In genomic region chr8:12905122-12905521, GRCm38 (mm10) we compare ENCODE assay signal across 15 mouse cellular contexts. TPM values are rescaled to one million over a fixed set of nuclear protein-coding genes. Genes with fewer than 3 reads are reported as not detected.
DNase-seq lines count a peak whose midpoint lies in the region; ATAC-seq and TF ChIP-seq lines count a peak whose summit lies in the region.
"Had no signal": no experiment of that assay in that cellular context is flagged by ENCODE, and none has a peak within 500 bp of the region (broad histone marks: within the 10 kb centered on the region; RNA-seq: fewer than 3 reads in every experiment).

No protein-coding gene starts in this region.

- ATAC-seq in heart, embryonic 15.5 days (replicated peaks; ENCODE audit: insufficient number of reproducible peaks, insufficient read depth, low FRiP score, low read depth): peak; percentile 18; the same call in 1 of the 2 replicates
- no peak for ATAC-seq in heart, embryonic 11.5 days (replicated peaks; ENCODE audit: insufficient number of reproducible peaks, low FRiP score, low TSS enrichment)
- no peak for ATAC-seq in kidney, embryonic 16.5 days (ENCODE audit: low FRiP score, low TSS enrichment)
- no peak for ATAC-seq in megakaryocyte, adult 5-6 weeks (ENCODE audit: poor library complexity, severe bottlenecking)
- ATAC-seq in stomach, postnatal 0 days (ENCODE audit: low FRiP score, low TSS enrichment): no peak
- ATAC-seq in CD4-positive, CD25-positive, alpha-beta regulatory T cell, adult 4 months: no peak
- ATAC-seq: midbrain, embryonic 13.5 days had no signal

- DNase-seq in kidney, adult 9 months: no peak
- no peak for DNase-seq in stomach, postnatal 0 days (ENCODE audit: low spot score)
- DNase-seq: embryo, embryonic 11 days; forebrain, postnatal 0 days; thymus, adult 2 months had no signal

- H3K9ac ChIP-seq in heart, embryonic 15.5 days: no peak overlapping the region
- H3K9ac ChIP-seq in heart, embryonic 11.5 days (ENCODE audit: low read depth, low read length): no peak overlapping the region
- H3K9ac ChIP-seq in kidney, embryonic 16.5 days (replicated peaks; ENCODE audit: low read length): no peak overlapping the region
- no peak overlapping the region for H3K9ac ChIP-seq in stomach, postnatal 0 days (ENCODE audit: low read length)
- H3K9ac ChIP-seq: forebrain, postnatal 0 days; liver, embryonic 15.5 days; midbrain, embryonic 13.5 days; neural tube, embryonic 13.5 days had no signal

- TF ChIP-seq EP300 in stomach, postnatal 0 days (optimal IDR thresholded peaks at IDR 0.05): no peak

- H3K4me1 ChIP-seq in heart, embryonic 15.5 days (replicated peaks): peaks cover 5% of the 10 kb centered on the region
- H3K4me1 ChIP-seq in heart, embryonic 11.5 days (ENCODE audit: control insufficient read depth, insufficient read depth, low read length): peaks cover 3% of the 10 kb centered on the region; the same call in 1 of the 2 replicates
- peaks cover 13% of the 10 kb centered on the region for H3K4me1 ChIP-seq in kidney, embryonic 16.5 days (ENCODE audit: insufficient read depth, low read length)
- H3K4me1 ChIP-seq in megakaryocyte, embryonic 14.5 days: peaks cover 99% of the 10 kb centered on the region
- no peaks in the 10 kb centered on the region for H3K4me1 ChIP-seq in stomach, postnatal 0 days (replicated peaks; ENCODE audit: control insufficient read depth, insufficient read depth)
- H3K4me1 ChIP-seq: liver, embryonic 15.5 days; midbrain, embryonic 13.5 days; neural tube, embryonic 13.5 days had no signal

- WGBS in heart, embryonic 15.5 days: 56% methylated on average over 5 of the region's 5 CpGs
- 48% methylated on average over 5 of the region's 5 CpGs for WGBS in heart, embryonic 11.5 days (ENCODE audit: insufficient replicate concordance)
- WGBS in kidney, embryonic 16.5 days: 62% methylated on average over 5 of the region's 5 CpGs
- WGBS in stomach, postnatal 0 days: 79% methylated on average over 5 of the region's 5 CpGs

- H3K27ac ChIP-seq in heart, embryonic 15.5 days: peak overlapping the region; percentile 27
- H3K27ac ChIP-seq in heart, embryonic 11.5 days (ENCODE audit: low read depth, low read length): no peak overlapping the region
- peak overlapping the region; percentile 21; the same call in 1 of the 2 replicates for H3K27ac ChIP-seq in kidney, embryonic 16.5 days (ENCODE audit: low read length)
- H3K27ac ChIP-seq in stomach, postnatal 0 days (replicated peaks): peak overlapping the region; percentile 56
- H3K27ac ChIP-seq: liver, embryonic 15.5 days; macrophage; midbrain, embryonic 13.5 days; neural tube, embryonic 13.5 days had no signal

- TF ChIP-seq CTCF in stomach, postnatal 0 days (IDR thresholded peaks at IDR 0.05; ENCODE audit: low read depth): no peak

- no peaks in the 10 kb centered on the region for H3K36me3 ChIP-seq in heart, embryonic 15.5 days
- H3K36me3 ChIP-seq in heart, embryonic 11.5 days (ENCODE audit: control insufficient read depth, insufficient read depth, low read length): no peaks in the 10 kb centered on the region
- H3K36me3 ChIP-seq in kidney, embryonic 16.5 days (ENCODE audit: insufficient read depth, low read length): no peaks in the 10 kb centered on the region
- H3K36me3 ChIP-seq in megakaryocyte, embryonic 14.5 days (replicated peaks; ENCODE audit: low read length): peaks cover 94% of the 10 kb centered on the region
- no peaks in the 10 kb centered on the region for H3K36me3 ChIP-seq in stomach, postnatal 0 days (ENCODE audit: control insufficient read depth, insufficient read depth, low read length)
- H3K36me3 ChIP-seq: liver, embryonic 15.5 days; midbrain, embryonic 13.5 days; neural tube, embryonic 13.5 days had no signal

- H3K27me3 ChIP-seq in heart, embryonic 15.5 days: 0 out of 2 replicates have a peak, but pooled peaks cover 11% of the 10 kb centered on the region
- no peaks in the 10 kb centered on the region for H3K27me3 ChIP-seq in heart, embryonic 11.5 days (ENCODE audit: control insufficient read depth, insufficient read depth, low read length)
- H3K27me3 ChIP-seq in kidney, embryonic 16.5 days (ENCODE audit: insufficient read depth, low read length): no peaks in the 10 kb centered on the region
- peaks cover 30% of the 10 kb centered on the region for H3K27me3 ChIP-seq in megakaryocyte, embryonic 14.5 days (replicated peaks)
- no peaks in the 10 kb centered on the region for H3K27me3 ChIP-seq in stomach, postnatal 0 days (ENCODE audit: control insufficient read depth, insufficient read depth, low read length)
- H3K27me3 ChIP-seq: midbrain, embryonic 13.5 days; neural tube, embryonic 13.5 days had no signal

- H3K4me2 ChIP-seq in heart, embryonic 15.5 days: no peak overlapping the region
- no peak overlapping the region for H3K4me2 ChIP-seq in heart, embryonic 11.5 days
- no peak overlapping the region for H3K4me2 ChIP-seq in kidney, embryonic 16.5 days (replicated peaks; ENCODE audit: low read depth, low read length)
- H3K4me2 ChIP-seq in stomach, postnatal 0 days (replicated peaks; ENCODE audit: low read depth): no peak overlapping the region
- H3K4me2 ChIP-seq: liver, embryonic 15.5 days; midbrain, embryonic 13.5 days; neural tube, embryonic 13.5 days had no signal

- no peaks in the 10 kb centered on the region for H3K9me3 ChIP-seq in heart, embryonic 15.5 days (replicated peaks)
- H3K9me3 ChIP-seq in heart, embryonic 11.5 days (replicated peaks; ENCODE audit: control insufficient read depth, low read length): no peaks in the 10 kb centered on the region
- no peaks in the 10 kb centered on the region for H3K9me3 ChIP-seq in kidney, embryonic 16.5 days (ENCODE audit: low read length)
- no peaks in the 10 kb centered on the region for H3K9me3 ChIP-seq in megakaryocyte, embryonic 14.5 days
- no peaks in the 10 kb centered on the region for H3K9me3 ChIP-seq in stomach, postnatal 0 days (ENCODE audit: control insufficient read depth, low read length)
- H3K9me3 ChIP-seq: liver, embryonic 15.5 days; midbrain, embryonic 13.5 days; neural tube, embryonic 13.5 days had no signal

- H3K4me3 ChIP-seq in heart, embryonic 15.5 days: no peak overlapping the region
- no peak overlapping the region for H3K4me3 ChIP-seq in heart, embryonic 11.5 days (ENCODE audit: low read depth, low read length)
- H3K4me3 ChIP-seq in kidney, embryonic 16.5 days (ENCODE audit: low read length): no peak overlapping the region
- peak overlapping the region; percentile 47 for H3K4me3 ChIP-seq in megakaryocyte, embryonic 14.5 days (replicated peaks)
- no peak overlapping the region for H3K4me3 ChIP-seq in stomach, postnatal 0 days (ENCODE audit: low read depth, low read length)
- H3K4me3 ChIP-seq: liver, embryonic 15.5 days; midbrain, embryonic 13.5 days; neural tube, embryonic 13.5 days had no signal

RNA-seq across cellular contexts. Expression of gene Mcf2l, which starts 31.5 kb away (rescaled TPM):
- 9.0 and 9.9 TPM in 2 replicates for polyA plus RNA-seq in heart, embryonic 15.5 days (2015; fragmentation: Nextera tagmentation; extraction: Ambion mirVana)
- polyA plus RNA-seq in heart, embryonic 11.5 days (2014; fragmentation: Nextera tagmentation; extraction: Ambion mirVana): 8.8 and 11.3 TPM in 2 replicates
- 21.5 and 24.1 TPM in 2 replicates for polyA plus RNA-seq in kidney, embryonic 16.5 days (2015; fragmentation: Nextera tagmentation; extraction: Ambion mirVana)
- polyA plus RNA-seq in megakaryocyte, embryonic 14.5 days (2012; ENCODE audit: insufficient read depth, low replicate concordance): 57.1 and 57.7 TPM in 2 replicates
- 7.2 and 10.1 TPM in 2 replicates for total RNA-seq in megakaryocyte, adult 5-6 weeks (2015)
- 26.4 and 32.3 TPM in 2 replicates for total RNA-seq in megakaryocyte, adult 5-6 weeks (2017)
- polyA plus RNA-seq in stomach, postnatal 0 days (2015; fragmentation: Nextera tagmentation; extraction: Ambion mirVana): 9.6 TPM in 2 replicates
- polyA plus RNA-seq in CD4-positive, CD25-positive, alpha-beta regulatory T cell, adult 4 months (2017; shearing (Covaris generic)): under 1 TPM in 1 of 2 experiments, not detected in 1; 0.65 TPM
